Mouse (Mus musculus): ENCODE measurements around the gene Grb10.

Grb10 gene

DNA sequence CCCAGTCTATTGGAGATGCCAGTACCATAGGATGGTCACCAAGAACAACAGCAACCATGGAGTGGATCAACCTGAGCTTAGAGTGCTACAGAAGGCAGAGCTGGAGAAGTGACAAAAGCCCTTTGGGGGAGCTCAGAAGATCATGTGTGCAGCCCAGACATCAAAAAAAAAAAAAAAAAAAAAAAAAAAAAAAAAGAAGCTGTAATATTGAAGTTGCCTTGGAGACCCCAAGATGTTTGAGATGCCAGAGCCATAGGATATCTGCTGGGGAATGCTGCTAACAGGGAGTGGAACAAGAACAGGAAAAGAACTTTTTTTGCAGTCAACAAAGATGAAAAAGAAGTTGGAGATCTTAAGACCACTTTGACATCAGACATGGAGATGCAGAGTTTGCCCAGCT is 133.0 kb downstream of the Grb10 start:
- no peak for DNase-seq (ENCODE audit: low read depth in 1 of 2, low spot score in 2 of 2)

DNA sequence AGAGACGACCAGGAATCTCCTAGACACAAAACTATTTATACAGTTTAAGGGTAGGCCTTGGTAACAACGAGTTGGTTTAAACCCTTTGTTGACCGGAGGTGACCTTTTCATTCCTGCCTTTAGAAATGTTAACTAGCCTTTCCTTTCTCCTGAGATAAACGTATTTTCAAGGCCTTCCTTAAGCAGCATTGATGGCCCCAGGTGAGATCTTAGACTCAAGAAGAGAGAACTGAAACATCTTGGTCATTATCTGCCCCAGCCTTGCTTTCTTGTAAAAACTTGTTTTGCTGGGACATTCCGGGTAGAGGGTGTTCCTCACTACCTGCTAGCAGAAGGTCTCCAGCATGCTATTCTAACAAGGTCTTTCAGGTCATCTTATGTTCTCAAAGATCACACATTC is 133.5 kb downstream of the Grb10 start:
- no peak for DNase-seq (ENCODE audit: low read depth in 1 of 2, low spot score in 2 of 2)

GRCm38 (mm10) chr11:11901509-11901908 is 137.0 kb downstream of the Grb10 start:
- DNase-seq (ENCODE audit: low read depth in 1 of 2, low spot score in 2 of 2), result no peak

DNA sequence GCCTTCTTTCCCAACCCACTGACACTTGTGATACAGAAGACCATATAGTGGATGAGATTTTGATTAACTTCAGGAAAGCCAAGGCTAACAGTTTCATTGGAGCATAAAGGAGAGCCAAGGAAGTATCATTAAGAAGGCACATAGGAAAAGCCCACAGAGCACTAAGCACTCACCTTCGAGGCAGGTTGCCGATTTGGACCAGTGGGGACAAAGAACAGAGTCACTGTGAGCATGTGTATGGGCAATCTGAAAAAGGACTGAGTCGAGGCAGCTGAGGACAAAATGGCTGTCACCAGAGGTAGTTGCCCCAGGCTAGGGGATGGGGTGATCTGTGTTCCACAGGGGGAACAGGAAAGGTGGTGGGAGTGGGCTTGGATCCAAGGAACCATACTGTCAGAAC is 140.0 kb downstream of the Grb10 start:
- DNase-seq (ENCODE audit: low read depth in 1 of 2, low spot score in 2 of 2), result no peak

GRCm38 (mm10) chr11:11897645-11898357 is 140.7 kb downstream of the Grb10 start, which contains the start of gene Ddc:
Gene Ddc, minus strand, starts transcription at chr11:11898144.
- no peak for DNase-seq (ENCODE audit: low read depth in 1 of 2, low spot score in 2 of 2)

GRCm38 (mm10) chr11:11895479-11895878 is 143.0 kb downstream of the Grb10 start:
- no peak for DNase-seq (ENCODE audit: low read depth in 1 of 2, low spot score in 2 of 2)

DNA sequence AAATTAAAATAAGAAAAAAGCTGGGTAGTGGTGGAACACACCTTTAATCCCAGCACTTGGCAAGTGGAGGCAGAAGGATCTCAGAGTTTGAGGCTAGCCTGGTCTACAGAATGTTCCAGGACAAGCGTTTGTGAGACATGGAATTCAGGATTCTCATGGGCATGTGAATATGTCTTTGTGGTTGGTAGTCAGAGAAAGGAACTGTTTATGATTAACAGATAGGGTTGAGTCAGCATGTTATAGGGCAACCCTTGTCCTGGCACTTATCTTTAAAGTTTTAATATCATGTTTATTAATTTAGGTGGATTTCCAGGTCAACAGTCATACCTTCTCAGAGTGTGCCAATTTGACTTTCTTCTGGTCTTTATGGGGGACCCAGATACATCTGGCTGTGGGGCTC is 144.7 kb downstream of the Grb10 start:
- DNase-seq (ENCODE audit: low read depth in 1 of 2, low spot score in 2 of 2), result no peak

- no peak for DNase-seq (ENCODE audit: low read depth in 1 of 2, low spot score in 2 of 2)
These were observed 145.4 kb downstream of the Grb10 start for GRCm38 (mm10) chr11:11892993-11893602.

DNA sequence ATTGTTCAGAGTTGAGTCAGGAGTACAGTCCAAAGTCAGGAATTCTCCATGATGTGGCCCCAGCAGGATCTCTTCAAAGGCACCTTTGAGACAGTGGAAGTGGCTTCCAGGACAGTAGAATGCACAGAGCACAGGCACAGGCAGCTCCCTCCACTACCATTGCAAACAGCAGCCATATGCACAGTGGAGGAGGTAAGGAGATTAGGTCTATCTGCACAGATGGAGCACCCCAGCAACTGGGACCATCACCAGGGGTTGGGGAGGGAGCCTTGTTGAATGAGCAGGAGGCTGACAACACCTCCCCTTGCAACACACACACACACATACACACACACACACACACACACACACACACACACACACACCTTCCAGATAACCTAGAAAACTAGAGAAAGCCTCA is 146.7 kb downstream of the Grb10 start:
- DNase-seq (ENCODE audit: low read depth in 1 of 2, low spot score in 2 of 2), result no peak

DNA sequence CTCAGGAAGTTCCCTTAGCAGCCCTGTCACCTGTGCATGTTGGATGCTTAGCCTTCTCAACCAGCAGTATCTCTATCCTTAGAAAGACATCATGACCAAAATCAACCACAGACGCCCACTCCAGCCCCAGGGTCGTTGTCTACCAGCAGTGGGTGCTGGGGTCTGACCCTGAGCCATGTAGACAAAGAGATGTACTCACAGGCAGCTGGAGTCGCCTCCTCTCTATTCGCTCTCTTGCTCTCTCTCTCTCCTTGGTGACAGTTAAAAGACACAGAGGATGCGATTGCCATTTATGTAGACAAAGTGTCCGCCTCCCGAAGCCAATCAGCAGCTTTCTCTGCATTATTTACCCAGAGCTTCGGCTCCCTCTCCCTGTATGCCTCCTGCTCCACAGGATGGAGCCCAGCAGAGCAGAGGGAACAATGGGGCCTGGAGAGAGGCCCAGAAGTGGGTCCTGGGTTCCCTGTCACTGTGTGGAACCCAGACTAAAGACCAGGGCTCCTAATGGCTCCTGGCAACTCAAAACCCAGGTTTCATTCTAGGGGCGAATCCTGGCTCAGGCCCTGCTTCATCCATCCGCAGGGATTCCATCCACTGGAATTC is 148.2 kb downstream of the Grb10 start:
- no peak for DNase-seq (ENCODE audit: low read depth in 1 of 2, low spot score in 2 of 2)

DNA sequence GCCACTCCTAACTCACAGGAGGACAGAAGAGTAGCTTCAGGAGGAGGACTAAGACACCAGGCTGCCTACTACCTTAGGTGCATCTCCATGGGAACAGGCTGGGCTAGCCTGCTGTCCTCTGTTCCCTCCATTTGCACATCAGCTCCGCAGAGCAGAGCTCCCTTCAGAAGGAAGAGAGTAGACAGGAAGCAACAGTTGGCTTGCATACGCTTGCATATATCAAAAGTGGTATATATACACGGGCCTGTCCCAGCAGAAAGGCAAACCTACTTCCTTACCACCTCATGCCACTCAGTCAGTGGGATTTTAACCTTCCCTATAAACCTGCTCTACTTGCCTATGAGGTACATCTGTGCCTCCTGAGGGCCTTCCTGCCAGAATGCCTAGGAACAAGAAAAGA is 149.8 kb downstream of the Grb10 start:
- no peak for DNase-seq (ENCODE audit: low read depth in 1 of 2, low spot score in 2 of 2)

- DNase-seq (ENCODE audit: low read depth in 1 of 2, low spot score in 2 of 2), result no peak
These were observed 150.4 kb downstream of the Grb10 start for GRCm38 (mm10) chr11:11888051-11888450.

DNA sequence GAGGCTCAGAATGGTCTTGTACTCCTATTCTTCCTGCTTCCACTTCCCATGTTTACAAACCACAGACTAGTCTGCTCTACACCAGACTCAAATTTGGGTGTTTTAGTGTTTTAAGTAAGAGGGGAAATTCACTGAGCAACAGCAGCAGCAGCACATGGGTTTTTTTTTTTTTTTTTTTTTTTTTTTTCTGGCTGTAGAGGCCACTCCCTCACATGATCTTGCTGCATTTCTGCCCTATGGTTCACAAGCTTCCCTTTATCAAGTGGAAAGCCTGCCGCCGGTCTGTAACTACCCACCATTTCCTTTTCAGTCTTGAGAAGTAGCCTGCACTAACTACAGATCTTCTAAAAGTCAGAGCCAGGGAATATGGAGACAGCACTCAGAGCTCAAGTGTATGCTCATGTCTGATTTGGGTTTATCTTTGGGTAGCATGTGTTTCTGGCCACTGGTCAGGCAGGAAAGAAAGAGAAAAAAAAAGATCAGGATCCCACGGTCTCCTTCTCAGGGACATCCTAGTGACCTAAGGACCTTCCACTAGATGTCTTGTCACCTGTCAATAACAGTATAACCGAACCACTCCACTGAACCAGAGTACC is 152.0 kb downstream of the Grb10 start:
- no peak for DNase-seq (ENCODE audit: low read depth in 1 of 2, low spot score in 2 of 2)

DNA sequence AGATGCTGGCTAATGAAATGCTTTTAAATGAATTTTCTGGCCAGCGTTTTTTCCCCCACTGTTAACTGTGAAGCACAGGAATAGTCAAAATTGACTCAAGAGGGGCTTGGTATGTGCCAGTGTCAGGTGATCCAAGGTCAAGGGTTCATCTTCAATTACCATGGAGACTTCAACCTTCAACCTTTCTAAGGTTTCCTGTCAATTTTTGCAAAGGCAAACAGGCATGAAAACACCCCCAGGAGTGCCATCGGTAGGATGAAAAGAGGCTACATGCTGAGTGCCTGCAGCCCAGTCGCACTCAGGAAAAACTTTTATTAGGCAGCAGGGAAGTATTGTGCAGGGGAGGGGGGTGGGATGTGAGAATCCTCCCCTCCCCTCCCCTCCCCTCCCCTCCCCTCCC is 152.6 kb downstream of the Grb10 start:
- DNase-seq (ENCODE audit: low read depth in 1 of 2, low spot score in 2 of 2), result no peak

- DNase-seq (ENCODE audit: low read depth in 1 of 2, low spot score in 2 of 2), result no peak
These were observed 153.2 kb downstream of the Grb10 start for GRCm38 (mm10) chr11:11885246-11885643.

GRCm38 (mm10) chr11:11884533-11885245 is 153.8 kb downstream of the Grb10 start:
- no peak for DNase-seq (ENCODE audit: low read depth in 1 of 2, low spot score in 2 of 2)

- DNase-seq (ENCODE audit: low read depth in 1 of 2, low spot score in 2 of 2), result no peak
These were observed 156.7 kb downstream of the Grb10 start for GRCm38 (mm10) chr11:11881783-11882155.

GRCm38 (mm10) chr11:11881026-11881782 is 157.3 kb downstream of the Grb10 start:
- no peak for DNase-seq (ENCODE audit: low read depth in 1 of 2, low spot score in 2 of 2)

All from monocyte, adult 2 months (primary cell).